Mouse (Mus musculus) hindbrain, embryonic 13.5 days (tissue): ENCODE results near the gene Armc7. TPM values are rescaled to one million over a fixed set of nuclear protein-coding genes. Genes with fewer than 3 reads are reported as not detected.
"Not testable (repeated sequence)": the region's sequence is repeated elsewhere in the genome, so short reads cannot be mapped to it uniquely, and the experiment has no call there.

ENCODE experiments used
- ATAC-seq: fragments of 200-750 bp; cut with Nextera tagmentation; 2 replicates; pipeline ENCODE4 v1.8.0; 2017; ENCODE audit warnings: moderate TSS enrichment; ENCODE audit not compliant: low FRiP score
- H3K27ac ChIP-seq: fragments of 300-500 bp; sonication (generic); 2 replicates; pipeline ENCODE4 v1.5.1; 2015; ENCODE audit warnings: inconsistent platforms, mild to moderate bottlenecking, moderate library complexity
- H3K27me3 ChIP-seq: fragments of 300-500 bp; sonication (generic); 2 replicates; pipeline ENCODE4 v1.6.1; 2015; ENCODE audit warnings: mild to moderate bottlenecking, inconsistent platforms
- H3K36me3 ChIP-seq: fragments of 300-500 bp; sonication (generic); 2 replicates; pipeline ENCODE4 v1.6.1; 2015; ENCODE audit warnings: mild to moderate bottlenecking, inconsistent platforms
- H3K4me1 ChIP-seq: fragments of 300-500 bp; sonication (generic); replicated peaks from 2 replicates; pipeline ENCODE4 v1.6.1; 2015; ENCODE audit warnings: inconsistent platforms
- H3K4me2 ChIP-seq: fragments of 300-500 bp; sonication (generic); 2 replicates; pipeline ENCODE4 v1.6.1; 2015; ENCODE audit warnings: inconsistent platforms, mild to moderate bottlenecking, moderate library complexity
- H3K4me3 ChIP-seq: fragments of 300-500 bp; sonication (generic); 2 replicates; pipeline ENCODE4 v1.5.1; 2015; ENCODE audit warnings: mild to moderate bottlenecking, inconsistent platforms
- H3K9ac ChIP-seq: fragments of 300-500 bp; sonication (generic); 2 replicates; pipeline ENCODE4 v1.6.1; 2015; ENCODE audit warnings: mild to moderate bottlenecking, inconsistent platforms
- H3K9me3 ChIP-seq: fragments of 300-500 bp; sonication (generic); 2 replicates; pipeline ENCODE4 v1.6.1; 2016; ENCODE audit warnings: inconsistent platforms
- WGBS: fragments of 180-500 bp; shearing (Covaris S2); methylation state at CpG from one replicate; pipeline ENCODE4 v1.1.7; 2015; 5-methylcytosine and 5-hydroxymethylcytosine counted together
- polyA plus RNA-seq: library from polyadenylated mRNA; unstranded; fragments of >200 nt; fragmentation: Nextera tagmentation; extraction: Ambion mirVana; gene quantifications from 2 replicates; pipeline ENCODE4 v1.2.1, GENCODE M21; 2015

Gene Armc7
- polyA plus RNA-seq, 1 experiment from 2014 or later = 16.9 TPM

DNA sequence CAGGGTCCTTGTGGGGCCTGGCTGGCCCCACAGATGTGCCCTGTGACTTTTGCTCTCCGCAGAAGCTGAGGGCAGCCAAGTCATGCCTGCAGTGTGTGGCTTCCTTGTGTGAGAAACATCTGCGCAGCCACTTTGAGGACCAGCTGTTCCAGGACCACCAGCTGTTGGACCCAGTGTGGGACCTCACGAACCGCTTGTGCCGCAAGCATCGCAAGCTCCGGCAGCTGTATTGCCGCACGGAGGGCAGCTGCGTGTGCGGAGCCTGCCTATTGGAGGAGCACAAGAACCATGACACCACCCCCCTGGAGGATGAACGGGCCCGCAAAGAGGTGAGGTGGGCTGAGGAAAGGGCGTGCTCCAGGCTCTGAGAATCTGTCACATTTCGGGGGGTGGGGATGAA, 34.0 kb upstream of the Armc7 start:
- no peaks in the 10 kb centered on the region for H3K27me3 ChIP-seq
- ATAC-seq = no peak
- no peaks in the 10 kb centered on the region for H3K9me3 ChIP-seq
- 55% methylated on average over 15 of the region's 15 CpGs for WGBS
- no peaks in the 10 kb centered on the region for H3K36me3 ChIP-seq
- H3K4me2 ChIP-seq = no peak overlapping the region
- no peak overlapping the region for H3K27ac ChIP-seq
- H3K4me1 ChIP-seq = peaks cover 4% of the 10 kb centered on the region; the same call in 1 of the 2 replicates
- H3K9ac ChIP-seq = no peak overlapping the region
- no peak overlapping the region for H3K4me3 ChIP-seq

GRCm38 (mm10) chr11:115446906-115447305, 28.6 kb upstream of the Armc7 start:
- Histone ChIP-seq H3K4me2 (no peak overlapping the region), H3K9me3 (no peaks in the 10 kb centered on the region), H3K4me1 (no peaks in the 10 kb centered on the region), H3K36me3 (no peaks in the 10 kb centered on the region), H3K4me3 (no peak overlapping the region), H3K9ac (no peak overlapping the region), H3K27ac (no peak overlapping the region), H3K27me3 (0 out of 2 replicates have a peak, but pooled peaks cover 3% of the 10 kb centered on the region)
- WGBS = 81% methylated on average over 3 of the region's 3 CpGs
- ATAC-seq = no peak

DNA sequence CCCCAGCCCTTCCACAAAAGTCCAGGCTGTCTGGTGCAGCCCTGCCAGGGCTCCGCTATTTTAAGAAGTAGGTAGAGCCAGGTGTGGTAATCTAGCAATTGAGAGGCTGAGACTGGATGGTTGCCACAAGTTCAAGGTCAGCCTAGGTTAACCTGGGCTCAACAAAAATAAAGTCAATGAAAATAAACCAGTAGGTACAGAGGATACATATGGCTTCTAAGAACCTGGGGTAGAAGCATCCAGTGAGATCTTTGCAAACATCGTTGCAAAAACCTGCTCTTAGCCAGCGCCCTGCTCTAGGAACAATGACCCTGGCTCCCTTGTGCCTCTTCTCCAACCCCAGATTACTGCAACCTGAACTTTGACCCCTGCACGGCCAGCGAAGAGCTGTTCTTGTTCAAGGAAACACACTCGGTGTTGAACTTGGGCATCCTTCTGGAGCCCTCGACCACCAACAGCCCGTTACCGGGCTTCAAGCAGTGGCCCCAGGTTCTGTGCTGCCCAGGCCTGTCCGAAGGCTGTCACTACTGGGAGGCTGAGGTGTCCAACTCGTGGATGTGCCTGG, 28.1 kb upstream of the Armc7 start:
- Histone ChIP-seq H3K9me3 (no peaks in the 10 kb centered on the region), H3K36me3 (no peaks in the 10 kb centered on the region), H3K27me3 (0 out of 2 replicates have a peak, but pooled peaks cover 3% of the 10 kb centered on the region), H3K27ac (no peak overlapping the region), H3K4me2 (no peak overlapping the region), H3K9ac (no peak overlapping the region), H3K4me1 (no peaks in the 10 kb centered on the region), H3K4me3 (no peak overlapping the region)
- WGBS = 90% methylated on average over 11 of the region's 11 CpGs
- ATAC-seq = no peak

GRCm38 (mm10) chr11:115448075-115448474, 27.4 kb upstream of the Armc7 start:
- ATAC-seq = no peak
- Histone ChIP-seq H3K36me3 (no peaks in the 10 kb centered on the region), H3K9me3 (no peaks in the 10 kb centered on the region), H3K4me2 (no peak overlapping the region), H3K27me3 (0 out of 2 replicates have a peak, but pooled peaks cover 3% of the 10 kb centered on the region), H3K4me1 (no peaks in the 10 kb centered on the region), H3K9ac (no peak overlapping the region), H3K27ac (no peak overlapping the region), H3K4me3 (no peak overlapping the region)
- WGBS = 89% methylated on average over 16 of the region's 16 CpGs

DNA sequence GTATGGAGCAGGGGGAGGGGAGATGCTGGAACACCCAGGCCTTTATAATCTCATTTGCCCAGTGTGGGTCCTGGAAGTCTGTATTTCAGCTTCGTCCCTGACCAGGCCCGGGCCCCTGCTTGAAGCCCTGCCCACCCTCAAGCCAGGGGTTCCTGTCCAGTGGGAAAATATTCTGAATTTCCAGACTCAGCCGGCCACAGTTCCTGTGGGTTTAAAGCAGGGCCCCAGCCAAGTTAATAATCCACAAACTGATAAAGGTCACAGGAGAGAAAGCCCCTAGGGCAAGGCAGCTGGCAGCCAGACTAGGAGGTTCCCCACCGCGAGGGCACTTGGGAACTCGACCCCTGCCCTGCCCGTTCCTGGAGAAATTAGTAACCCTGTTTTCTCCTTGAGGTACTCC, 26.5 kb upstream of the Armc7 start:
- Histone ChIP-seq H3K4me3 (no peak overlapping the region), H3K4me1 (no peaks in the 10 kb centered on the region), H3K4me2 (no peak overlapping the region), H3K27me3 (0 out of 2 replicates have a peak, but pooled peaks cover 6% of the 10 kb centered on the region), H3K9me3 (no peaks in the 10 kb centered on the region), H3K27ac (no peak overlapping the region), H3K9ac (no peak overlapping the region), H3K36me3 (no peaks in the 10 kb centered on the region)
- 55% methylated on average over 7 of the region's 7 CpGs for WGBS
- no peak for ATAC-seq

DNA sequence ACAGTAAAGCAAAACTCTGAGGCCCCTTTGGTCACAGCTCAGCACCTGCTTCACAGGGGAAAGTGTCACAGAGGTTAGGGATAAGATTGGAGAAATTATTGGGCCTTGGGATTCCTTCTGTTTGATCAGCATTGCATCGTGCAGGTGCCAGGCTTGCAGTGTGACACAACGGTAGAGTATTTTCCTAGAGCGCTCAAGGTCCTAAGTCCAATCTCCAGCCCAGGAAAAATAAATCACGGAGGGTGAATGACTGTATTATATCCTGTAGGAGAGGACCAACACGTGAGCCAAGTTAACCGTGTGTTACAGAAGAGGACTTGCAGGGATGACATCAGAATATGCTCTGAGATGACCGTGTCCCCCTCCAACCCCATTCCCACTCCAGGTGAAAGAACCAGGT, 25.3 kb upstream of the Armc7 start:
- Histone ChIP-seq H3K36me3 (no peaks in the 10 kb centered on the region), H3K27ac (no peak overlapping the region), H3K4me1 (no peaks in the 10 kb centered on the region), H3K9me3 (no peaks in the 10 kb centered on the region), H3K4me2 (no peak overlapping the region), H3K27me3 (0 out of 2 replicates have a peak, but pooled peaks cover 6% of the 10 kb centered on the region), H3K4me3 (no peak overlapping the region), H3K9ac (no peak overlapping the region)
- 93% methylated on average over 7 of the region's 7 CpGs for WGBS
- ATAC-seq = no peak

GRCm38 (mm10) chr11:115451781-115452241, 23.7 kb upstream of the Armc7 start:
- ATAC-seq = no peak
- 88% methylated on average over 8 of the region's 8 CpGs for WGBS

GRCm38 (mm10) chr11:115452281-115452860, 23.1 kb upstream of the Armc7 start:
- H3K27me3 ChIP-seq = 0 out of 2 replicates have a peak, but pooled peaks cover 6% of the 10 kb centered on the region
- H3K9ac ChIP-seq = no peak overlapping the region
- WGBS = 90% methylated on average over 7 of the region's 7 CpGs

More at GRCm38 (mm10) chr11:115451781-115452241, 23.7 kb upstream of the Armc7 start:
- Histone ChIP-seq H3K4me1 (no peaks in the 10 kb centered on the region), H3K9ac (no peak overlapping the region), H3K27ac (no peak overlapping the region), H3K9me3 (no peaks in the 10 kb centered on the region), H3K36me3 (no peaks in the 10 kb centered on the region), H3K27me3 (0 out of 2 replicates have a peak, but pooled peaks cover 6% of the 10 kb centered on the region), H3K4me2 (no peak overlapping the region), H3K4me3 (no peak overlapping the region)

GRCm38 (mm10) chr11:115453306-115453705, 22.2 kb upstream of the Armc7 start:
- Histone ChIP-seq H3K9me3 (no peaks in the 10 kb centered on the region), H3K4me2 (no peak overlapping the region), H3K4me1 (peaks cover 6% of the 10 kb centered on the region; the same call in 1 of the 2 replicates), H3K4me3 (no peak overlapping the region), H3K36me3 (no peaks in the 10 kb centered on the region), H3K27ac (no peak overlapping the region), H3K27me3 (0 out of 2 replicates have a peak, but pooled peaks cover 6% of the 10 kb centered on the region), H3K9ac (no peak overlapping the region)
- no peak for ATAC-seq
- whole genome bisulfite sequencing = 80% methylated on average over 4 of the region's 4 CpGs

More at GRCm38 (mm10) chr11:115452281-115452860, 23.1 kb upstream of the Armc7 start:
- Histone ChIP-seq H3K27ac (no peak overlapping the region), H3K4me1 (peaks cover 4% of the 10 kb centered on the region; the same call in 1 of the 2 replicates), H3K4me2 (no peak overlapping the region), H3K9me3 (no peaks in the 10 kb centered on the region), H3K36me3 (no peaks in the 10 kb centered on the region), H3K4me3 (no peak overlapping the region)
- no peak for ATAC-seq

DNA sequence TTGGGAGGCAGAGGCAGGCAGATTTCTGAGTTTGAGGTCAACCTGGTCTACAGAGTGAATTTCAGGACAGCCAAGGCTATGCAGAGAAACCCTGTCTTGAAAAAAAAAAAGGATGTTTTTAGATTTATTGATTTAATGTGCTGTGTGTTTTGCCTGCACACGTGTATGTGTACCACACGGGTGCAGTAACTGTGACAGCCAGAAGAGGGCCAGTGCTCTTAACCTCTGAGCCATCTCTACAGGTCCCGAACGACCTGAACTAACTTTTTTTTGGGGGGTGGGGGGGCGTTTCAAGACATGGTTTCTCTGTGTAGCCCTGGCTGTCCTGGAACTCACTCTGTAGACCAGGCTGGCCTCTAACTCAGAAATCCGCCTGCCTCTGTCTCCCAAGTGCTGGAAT, 20.6 kb upstream of the Armc7 start:
- not testable (repeated sequence) for H3K27ac ChIP-seq, H3K4me2 ChIP-seq, ATAC-seq, H3K4me3 ChIP-seq, H3K27me3 ChIP-seq, H3K9ac ChIP-seq, H3K4me1 ChIP-seq, H3K9me3 ChIP-seq, H3K36me3 ChIP-seq
- WGBS = 85% methylated on average over 6 of the region's 6 CpGs

DNA sequence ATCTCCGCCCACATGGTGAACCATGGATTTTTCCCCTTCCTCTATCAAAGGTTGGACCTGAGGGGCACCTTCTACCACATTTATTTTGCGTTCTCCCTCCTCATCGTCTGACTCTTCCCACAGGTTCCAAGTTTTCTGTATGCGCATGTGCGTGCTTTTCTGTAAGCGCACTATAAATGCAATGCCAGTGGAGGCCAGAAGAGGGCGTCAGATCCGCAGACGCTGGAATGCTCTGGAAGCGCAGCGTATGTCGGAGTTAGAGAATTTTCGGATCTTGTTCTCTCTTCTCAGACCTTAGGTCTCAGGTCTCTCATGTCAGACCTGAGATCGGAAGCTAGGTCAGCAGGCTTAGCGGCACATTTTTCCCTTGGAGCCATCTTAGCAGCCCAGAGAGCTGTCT, 19.8 kb upstream of the Armc7 start:
- ATAC-seq = no peak
- no peaks in the 10 kb centered on the region for H3K9me3 ChIP-seq
- H3K36me3 ChIP-seq = no peaks in the 10 kb centered on the region
- H3K4me3 ChIP-seq = no peak overlapping the region
- H3K9ac ChIP-seq = no peak overlapping the region
- peaks cover 6% of the 10 kb centered on the region; the same call in 1 of the 2 replicates for H3K4me1 ChIP-seq
- H3K27ac ChIP-seq = no peak overlapping the region
- WGBS = 89% methylated on average over 15 of the region's 15 CpGs
- no peak overlapping the region for H3K4me2 ChIP-seq
- H3K27me3 ChIP-seq = 0 out of 2 replicates have a peak, but pooled peaks cover 4% of the 10 kb centered on the region

GRCm38 (mm10) chr11:115456182-115456581, 19.3 kb upstream of the Armc7 start:
- Histone ChIP-seq H3K27ac (no peak overlapping the region), H3K4me3 (no peak overlapping the region), H3K27me3 (0 out of 2 replicates have a peak, but pooled peaks cover 4% of the 10 kb centered on the region), H3K4me1 (peaks cover 6% of the 10 kb centered on the region; the same call in 1 of the 2 replicates), H3K4me2 (no peak overlapping the region), H3K36me3 (no peaks in the 10 kb centered on the region), H3K9ac (no peak overlapping the region), H3K9me3 (no peaks in the 10 kb centered on the region)
- no peak for ATAC-seq
- WGBS = 96% methylated on average over 5 of the region's 5 CpGs
